Mouse (Mus musculus): ENCODE data around the gene Eloa. TPM values are rescaled to one million over a fixed set of nuclear protein-coding genes. Genes with fewer than 3 reads are reported as not detected.
"Not testable (repeated sequence)": the region's sequence is repeated elsewhere in the genome, so short reads cannot be mapped to it uniquely, and the experiment has no call there.

Eloa gene
- total RNA-seq, 2 experiments from 2014 or later, result 28.6 to 29.3 TPM

- DNase-seq (ENCODE audit: low spot score in 2 of 2), result no peak
Measured at GRCm38 (mm10) chr4:135985193-135985592, 36.4 kb downstream of the Eloa start.

GRCm38 (mm10) chr4:135984556-135984955 is 37.0 kb downstream of the Eloa start:
- no peak for DNase-seq (ENCODE audit: low spot score in 2 of 2)

GRCm38 (mm10) chr4:135981524-135982063 is 40.0 kb downstream of the Eloa start:
- peak; percentile 81 to 95 for DNase-seq (ENCODE audit: low spot score in 2 of 2)

- not testable (repeated sequence) for DNase-seq (ENCODE audit: low spot score in 2 of 2)
Measured at GRCm38 (mm10) chr4:135980223-135980622, 41.3 kb downstream of the Eloa start.

GRCm38 (mm10) chr4:135976146-135976545 is 45.4 kb downstream of the Eloa start:
- no peak for DNase-seq (ENCODE audit: low spot score in 2 of 2)

- DNase-seq (ENCODE audit: low spot score in 2 of 2), result no peak
Measured at GRCm38 (mm10) chr4:135972911-135973811, 48.4 kb downstream of the Eloa start.

GRCm38 (mm10) chr4:135972556-135972906 is 49.0 kb downstream of the Eloa start, which contains the start of gene Lypla2:
TSS of gene Lypla2 (minus strand) at chr4:135972626.
- peak; percentile 89 to 91 for DNase-seq (ENCODE audit: low spot score in 2 of 2)

GRCm38 (mm10) chr4:135971805-135972555 is 49.6 kb downstream of the Eloa start:
- no peak for DNase-seq (ENCODE audit: low spot score in 2 of 2)

GRCm38 (mm10) chr4:135970585-135970984 is 51.0 kb downstream of the Eloa start:
- no peak for DNase-seq (ENCODE audit: low spot score in 2 of 2)

- DNase-seq (ENCODE audit: low spot score in 2 of 2), result no peak
Measured at GRCm38 (mm10) chr4:135969070-135969750, 52.4 kb downstream of the Eloa start.

GRCm38 (mm10) chr4:135968271-135968869 is 53.2 kb downstream of the Eloa start:
- DNase-seq (ENCODE audit: low spot score in 2 of 2), result no peak

GRCm38 (mm10) chr4:135967086-135967760 is 54.3 kb downstream of the Eloa start:
- no peak for DNase-seq (ENCODE audit: low spot score in 2 of 2)

- no peak for DNase-seq (ENCODE audit: low spot score in 2 of 2)
Measured at GRCm38 (mm10) chr4:135966283-135966682, 55.3 kb downstream of the Eloa start.

- no peak for DNase-seq (ENCODE audit: low spot score in 2 of 2)
Measured at GRCm38 (mm10) chr4:135965113-135965512, 56.5 kb downstream of the Eloa start.

- no peak for DNase-seq (ENCODE audit: low spot score in 2 of 2)
Measured at GRCm38 (mm10) chr4:135964426-135964825, 57.1 kb downstream of the Eloa start.

- DNase-seq (ENCODE audit: low spot score in 2 of 2), result peak; percentile 92 to 96
Measured at GRCm38 (mm10) chr4:135963457-135964193, 57.9 kb downstream of the Eloa start, which contains the start of gene Gale. TSS of gene Gale (plus strand) at chr4:135963727.

GRCm38 (mm10) chr4:135962946-135963345 is 58.6 kb downstream of the Eloa start:
- no peak for DNase-seq (ENCODE audit: low spot score in 2 of 2)

- DNase-seq (ENCODE audit: low spot score in 2 of 2), result no peak
Measured at GRCm38 (mm10) chr4:135962198-135962597, 59.4 kb downstream of the Eloa start.

GRCm38 (mm10) chr4:135961709-135962108 is 59.9 kb downstream of the Eloa start:
- no peak for DNase-seq (ENCODE audit: low spot score in 2 of 2)

All from layer of hippocampus, adult 18-20 months (tissue).